Mouse (Mus musculus): ENCODE results near the gene Cytl1. TPM values are rescaled to one million over a fixed set of nuclear protein-coding genes. Genes with fewer than 3 reads are reported as not detected.

Gene Cytl1
- total RNA-seq, 2 experiments from 2014 or later, result not detected

GRCm38 (mm10) chr5:37767231-37767630 lies 31.9 kb downstream of the Cytl1 start:
- DNase-seq, result no peak
- intact Hi-C loops (cut with DNase I), result no loop called here

GRCm38 (mm10) chr5:37769031-37769430 lies 33.7 kb downstream of the Cytl1 start:
- DNase-seq, result peak; percentile 97
- intact Hi-C loops (cut with DNase I), result no loop called here

- intact Hi-C loops (cut with DNase I), result no loop called here
- DNase-seq, result no peak
Observed at GRCm38 (mm10) chr5:37770870-37771269, 35.6 kb downstream of the Cytl1 start.

- no peak for DNase-seq
- intact Hi-C loops (cut with DNase I), result no loop called here
Observed at GRCm38 (mm10) chr5:37774011-37774410, 38.7 kb downstream of the Cytl1 start.

- DNase-seq, result no peak
- intact Hi-C loops (cut with DNase I), result no loop called here
Observed at GRCm38 (mm10) chr5:37775681-37776080, 40.4 kb downstream of the Cytl1 start.

- intact Hi-C loops (cut with DNase I), result no loop called here
- peak; percentile 20 for DNase-seq
Observed at GRCm38 (mm10) chr5:37783306-37783705, 48.0 kb downstream of the Cytl1 start.

GRCm38 (mm10) chr5:37784847-37785391 lies 49.6 kb downstream of the Cytl1 start:
- DNase-seq, result no peak
- intact Hi-C loops (cut with DNase I), result no loop called here

Other genes with a start within 250 kb of the Cytl1 start
- gene Stk32b, start 18.3 kb upstream of the Cytl1 start, total RNA-seq (2021), result 10 to 100 TPM; 44.8 to 46.7 TPM
- 1 to 10 TPM; 3.5 to 4.4 TPM for gene Msx1, start 89.1 kb downstream of the Cytl1 start, total RNA-seq (2021)